Mouse (Mus musculus): ENCODE data around the gene 2010300C02Rik. TPM values are rescaled to one million over a fixed set of nuclear protein-coding genes. Genes with fewer than 3 reads are reported as not detected.
"Not testable (repeated sequence)": the region's sequence is repeated elsewhere in the genome, so short reads cannot be mapped to it uniquely, and the experiment has no call there.

The 2010300C02Rik gene
- polyA plus RNA-seq, 1 experiment from 2014 or later: 1.9 TPM

- Histone ChIP-seq H3K9ac (replicated peaks; ENCODE audit: low read length) (no peak overlapping the region), H3K4me1 (ENCODE audit: control insufficient read depth, insufficient read depth, low read length) (peaks cover 8% of the 10 kb centered on the region; the same call in 1 of the 2 replicates), H3K36me3 (ENCODE audit: control insufficient read depth, insufficient read depth, low read length) (no peaks in the 10 kb centered on the region), H3K9me3 (ENCODE audit: control insufficient read depth, low read length) (no peaks in the 10 kb centered on the region), H3K4me3 (replicated peaks; ENCODE audit: low read depth, low read length) (no peak overlapping the region), H3K4me2 (ENCODE audit: low read length) (no peak overlapping the region), H3K27me3 (ENCODE audit: control insufficient read depth, insufficient read depth, low read length) (no peaks in the 10 kb centered on the region), H3K27ac (replicated peaks; ENCODE audit: low read depth, low read length) (no peak overlapping the region)
- ATAC-seq (ENCODE audit: low FRiP score, low TSS enrichment): no peak
- DNase-seq: no peak
- WGBS: 54% methylated on average over 7 of the region's 7 CpGs
Observed at GRCm38 (mm10) chr1:37718516-37718915, 1.4 kb downstream of the 2010300C02Rik start.

GRCm38 (mm10) chr1:37717415-37718195 is 2.3 kb downstream of the 2010300C02Rik start:
- DNase-seq (no peak), ATAC-seq (ENCODE audit: low FRiP score, low TSS enrichment) (no peak)
- no peak overlapping the region for H3K27ac ChIP-seq (replicated peaks; ENCODE audit: low read depth, low read length)
- no peaks in the 10 kb centered on the region for H3K36me3 ChIP-seq (ENCODE audit: control insufficient read depth, insufficient read depth, low read length)
- H3K9ac ChIP-seq (replicated peaks; ENCODE audit: low read length): no peak overlapping the region
- H3K4me1 ChIP-seq (ENCODE audit: control insufficient read depth, insufficient read depth, low read length): peaks cover 8% of the 10 kb centered on the region; the same call in 1 of the 2 replicates
- H3K9me3 ChIP-seq (ENCODE audit: control insufficient read depth, low read length): no peaks in the 10 kb centered on the region
- no peak overlapping the region for H3K4me2 ChIP-seq (ENCODE audit: low read length)
- no peak overlapping the region for H3K4me3 ChIP-seq (replicated peaks; ENCODE audit: low read depth, low read length)
- WGBS: 83% methylated on average over 14 of the region's 14 CpGs
- H3K27me3 ChIP-seq (ENCODE audit: control insufficient read depth, insufficient read depth, low read length): no peaks in the 10 kb centered on the region

GRCm38 (mm10) chr1:37712357-37712737 is 7.5 kb downstream of the 2010300C02Rik start:
- not testable (repeated sequence) for H3K36me3 ChIP-seq (ENCODE audit: control insufficient read depth, insufficient read depth, low read length); H3K9me3 ChIP-seq (ENCODE audit: control insufficient read depth, low read length); DNase-seq; ATAC-seq (ENCODE audit: low FRiP score, low TSS enrichment); H3K9ac ChIP-seq (replicated peaks; ENCODE audit: low read length); H3K4me2 ChIP-seq (ENCODE audit: low read length); H3K4me3 ChIP-seq (replicated peaks; ENCODE audit: low read depth, low read length); H3K27ac ChIP-seq (replicated peaks; ENCODE audit: low read depth, low read length); H3K4me1 ChIP-seq (ENCODE audit: control insufficient read depth, insufficient read depth, low read length); H3K27me3 ChIP-seq (ENCODE audit: control insufficient read depth, insufficient read depth, low read length)
- WGBS: 82% methylated on average over 4 of the region's 4 CpGs

- H3K27me3 ChIP-seq (ENCODE audit: control insufficient read depth, insufficient read depth, low read length): no peaks in the 10 kb centered on the region
- H3K9ac ChIP-seq (replicated peaks; ENCODE audit: low read length): no peak overlapping the region
- H3K4me2 ChIP-seq (ENCODE audit: low read length): no peak overlapping the region
- ATAC-seq (ENCODE audit: low FRiP score, low TSS enrichment) (no peak), DNase-seq (no peak)
- WGBS: 91% methylated on average over 10 of the region's 10 CpGs
- H3K4me1 ChIP-seq (ENCODE audit: control insufficient read depth, insufficient read depth, low read length): no peaks in the 10 kb centered on the region
- H3K4me3 ChIP-seq (replicated peaks; ENCODE audit: low read depth, low read length): no peak overlapping the region
- no peaks in the 10 kb centered on the region for H3K36me3 ChIP-seq (ENCODE audit: control insufficient read depth, insufficient read depth, low read length)
- no peaks in the 10 kb centered on the region for H3K9me3 ChIP-seq (ENCODE audit: control insufficient read depth, low read length)
- H3K27ac ChIP-seq (replicated peaks; ENCODE audit: low read depth, low read length): no peak overlapping the region
Observed at GRCm38 (mm10) chr1:37711596-37712356, 8.1 kb downstream of the 2010300C02Rik start.

- H3K9ac ChIP-seq (replicated peaks; ENCODE audit: low read length): no peak overlapping the region
- 87% methylated on average over 5 of the region's 5 CpGs for WGBS
- ATAC-seq (ENCODE audit: low FRiP score, low TSS enrichment) (no peak), DNase-seq (no peak)
- H3K4me3 ChIP-seq (replicated peaks; ENCODE audit: low read depth, low read length): no peak overlapping the region
- H3K9me3 ChIP-seq (ENCODE audit: control insufficient read depth, low read length): no peaks in the 10 kb centered on the region
- H3K27ac ChIP-seq (replicated peaks; ENCODE audit: low read depth, low read length): no peak overlapping the region
- H3K4me1 ChIP-seq (ENCODE audit: control insufficient read depth, insufficient read depth, low read length): no peaks in the 10 kb centered on the region
- H3K4me2 ChIP-seq (ENCODE audit: low read length): no peak overlapping the region
- no peaks in the 10 kb centered on the region for H3K27me3 ChIP-seq (ENCODE audit: control insufficient read depth, insufficient read depth, low read length)
- no peaks in the 10 kb centered on the region for H3K36me3 ChIP-seq (ENCODE audit: control insufficient read depth, insufficient read depth, low read length)
Observed at GRCm38 (mm10) chr1:37711082-37711481, 8.8 kb downstream of the 2010300C02Rik start.

- Histone ChIP-seq H3K9ac (replicated peaks; ENCODE audit: low read length) (no peak overlapping the region), H3K4me2 (ENCODE audit: low read length) (no peak overlapping the region), H3K9me3 (ENCODE audit: control insufficient read depth, low read length) (no peaks in the 10 kb centered on the region), H3K36me3 (ENCODE audit: control insufficient read depth, insufficient read depth, low read length) (no peaks in the 10 kb centered on the region), H3K4me3 (replicated peaks; ENCODE audit: low read depth, low read length) (no peak overlapping the region), H3K4me1 (ENCODE audit: control insufficient read depth, insufficient read depth, low read length) (no peaks in the 10 kb centered on the region), H3K27me3 (ENCODE audit: control insufficient read depth, insufficient read depth, low read length) (no peaks in the 10 kb centered on the region), H3K27ac (replicated peaks; ENCODE audit: low read depth, low read length) (no peak overlapping the region)
- DNase-seq (no peak), ATAC-seq (ENCODE audit: low FRiP score, low TSS enrichment) (no peak)
- WGBS: 93% methylated on average over 8 of the region's 8 CpGs
Observed at GRCm38 (mm10) chr1:37709736-37710135, 10.1 kb downstream of the 2010300C02Rik start.

GRCm38 (mm10) chr1:37708270-37708955 is 11.5 kb downstream of the 2010300C02Rik start:
- no peak overlapping the region for H3K9ac ChIP-seq (replicated peaks; ENCODE audit: low read length)
- no peaks in the 10 kb centered on the region for H3K27me3 ChIP-seq (ENCODE audit: control insufficient read depth, insufficient read depth, low read length)
- no peak overlapping the region for H3K27ac ChIP-seq (replicated peaks; ENCODE audit: low read depth, low read length)
- H3K4me3 ChIP-seq (replicated peaks; ENCODE audit: low read depth, low read length): no peak overlapping the region
- no peaks in the 10 kb centered on the region for H3K36me3 ChIP-seq (ENCODE audit: control insufficient read depth, insufficient read depth, low read length)
- H3K9me3 ChIP-seq (ENCODE audit: control insufficient read depth, low read length): no peaks in the 10 kb centered on the region
- H3K4me2 ChIP-seq (ENCODE audit: low read length): no peak overlapping the region
- ATAC-seq (ENCODE audit: low FRiP score, low TSS enrichment) (no peak), DNase-seq (no peak)
- WGBS: 91% methylated on average over 6 of the region's 6 CpGs
- H3K4me1 ChIP-seq (ENCODE audit: control insufficient read depth, insufficient read depth, low read length): no peaks in the 10 kb centered on the region

GRCm38 (mm10) chr1:37702326-37702725 is 17.6 kb downstream of the 2010300C02Rik start:
- H3K4me3 ChIP-seq (replicated peaks; ENCODE audit: low read depth, low read length): no peak overlapping the region
- no peak for ATAC-seq (ENCODE audit: low FRiP score, low TSS enrichment)

More at GRCm38 (mm10) chr1:37702326-37702725, 17.6 kb downstream of the 2010300C02Rik start:
- H3K36me3 ChIP-seq (ENCODE audit: control insufficient read depth, insufficient read depth, low read length): no peaks in the 10 kb centered on the region
- no peak for DNase-seq
- no peak overlapping the region for H3K4me2 ChIP-seq (ENCODE audit: low read length)
- H3K27me3 ChIP-seq (ENCODE audit: control insufficient read depth, insufficient read depth, low read length): no peaks in the 10 kb centered on the region
- peaks cover 3% of the 10 kb centered on the region; the same call in 1 of the 2 replicates for H3K4me1 ChIP-seq (ENCODE audit: control insufficient read depth, insufficient read depth, low read length)
- no peaks in the 10 kb centered on the region for H3K9me3 ChIP-seq (ENCODE audit: control insufficient read depth, low read length)
- H3K9ac ChIP-seq (replicated peaks; ENCODE audit: low read length): no peak overlapping the region
- H3K27ac ChIP-seq (replicated peaks; ENCODE audit: low read depth, low read length): no peak overlapping the region
- 76% methylated on average over 4 of the region's 4 CpGs for WGBS
